Mouse (Mus musculus) erythroblast, embryonic 14.5 days (primary cell): Measurements from ENCODE around the gene Acsl5.

Experiments
- GATA1 ChIP-seq: IDR thresholded peaks from 2 replicates; pipeline ENCODE4 v1.6.1; 2012; ENCODE audit warnings: low read length, inconsistent platforms, mixed read lengths
- TAL1 ChIP-seq: IDR thresholded peaks from 3 replicates; pipeline ENCODE4 v1.6.1; 2012; ENCODE audit warnings: low read length, inconsistent platforms, mixed read lengths

- TF ChIP-seq GATA1 (no peak), TAL1 (no peak)
These were observed 44.6 kb downstream of the Acsl5 start for GRCm38 (mm10) chr19:55296301-55296700.
